Mouse (Mus musculus) left cerebral cortex, adult 9 months (tissue): ENCODE measurements around the gene Slc16a13.

Experiments
- DNase-seq, 2 experiments: peaks; one replicate each; pipeline ENCODE4 v3.0.0; 2022; ENCODE audit warnings: low spot score in 2 of 2

Slc16a13 gene

DNA sequence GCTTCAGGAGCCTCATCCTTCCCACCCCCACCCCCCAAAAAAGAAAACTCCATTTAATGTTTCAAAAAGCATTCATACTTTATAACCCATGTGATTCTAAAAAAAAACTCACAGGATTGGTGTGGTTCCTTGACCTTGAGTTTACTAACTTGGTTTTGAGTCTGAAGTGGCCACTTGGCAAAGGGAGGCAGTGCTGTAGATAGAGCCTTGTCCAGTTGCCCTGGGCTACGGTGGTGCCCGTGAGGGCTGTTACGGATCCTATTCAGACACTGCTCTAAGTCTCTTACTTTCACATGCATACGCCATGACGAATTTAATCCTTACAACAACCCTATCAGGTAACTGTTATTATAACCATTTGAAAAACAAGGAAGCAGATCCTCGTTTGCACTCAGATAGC lies 8.9 kb downstream of the Slc16a13 start:
- DNase-seq, result no peak

DNA sequence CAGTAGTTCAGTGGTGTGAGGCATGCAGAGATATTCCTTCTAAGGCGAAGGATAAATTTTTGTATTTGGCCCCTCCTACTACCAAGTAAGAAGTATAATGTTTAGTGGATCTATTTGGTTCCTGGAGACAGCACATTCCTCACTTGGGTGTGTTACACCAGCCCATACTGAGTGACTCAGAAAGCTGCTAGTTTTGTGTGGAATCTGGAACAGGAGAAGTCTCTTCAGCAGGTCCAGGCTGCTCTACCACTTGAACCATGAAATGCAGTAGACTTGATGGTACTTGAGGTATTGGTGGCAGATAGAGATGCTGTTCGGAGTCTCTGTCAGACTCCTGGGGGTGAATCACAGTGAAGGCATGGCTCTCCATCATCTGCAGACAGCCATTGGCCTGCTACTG lies 10.2 kb downstream of the Slc16a13 start:
- no peak for DNase-seq

DNA sequence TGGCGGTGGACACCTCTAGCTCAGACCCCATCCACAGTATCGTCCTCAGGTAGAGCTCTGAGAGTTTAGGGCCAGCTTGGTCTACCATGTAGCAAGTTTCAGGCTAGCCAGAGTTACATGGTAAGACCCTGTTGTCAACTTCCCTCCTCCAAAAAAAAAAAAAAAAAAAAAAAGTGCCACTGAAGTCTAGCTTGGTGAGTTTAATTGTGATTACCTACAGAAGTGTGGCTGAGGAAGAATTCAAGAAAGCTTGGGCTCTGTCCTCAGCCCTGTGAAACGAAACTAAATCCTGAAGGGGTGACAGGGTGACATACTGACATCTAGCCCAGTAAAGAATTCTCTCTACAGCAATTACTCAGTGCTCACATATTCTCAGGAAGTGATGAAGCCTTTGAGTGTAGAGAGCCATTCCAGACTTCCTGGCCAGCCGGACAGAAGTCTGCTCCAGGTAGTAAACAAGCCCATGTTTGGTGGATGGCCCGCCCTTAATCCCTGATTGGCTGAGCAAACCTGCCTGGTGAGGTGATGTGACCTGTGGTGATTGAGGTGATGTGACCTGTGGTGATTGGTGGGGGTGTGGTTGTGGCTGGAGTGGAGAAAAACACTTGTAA lies 12.0 kb downstream of the Slc16a13 start:
- DNase-seq, result no peak

DNA sequence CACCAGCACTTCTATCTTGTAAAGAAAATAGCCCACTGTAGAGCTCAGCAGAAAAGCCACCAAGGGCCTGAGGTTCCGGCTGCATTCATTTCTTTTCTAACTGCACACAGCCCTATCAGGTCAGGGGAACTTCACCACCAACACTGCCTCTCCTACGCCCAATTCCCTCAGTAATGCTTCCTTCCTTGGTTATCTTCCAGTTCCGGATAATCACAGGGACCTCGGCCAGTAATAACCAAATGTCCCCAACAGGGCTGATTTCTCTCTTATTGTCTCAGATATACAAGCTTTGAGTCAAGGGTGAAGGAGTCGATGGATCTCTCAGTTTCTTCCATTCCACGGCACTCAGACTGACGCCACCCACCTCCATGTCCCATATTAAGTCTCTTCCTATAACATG lies 13.6 kb downstream of the Slc16a13 start:
- DNase-seq, result no peak

DNA sequence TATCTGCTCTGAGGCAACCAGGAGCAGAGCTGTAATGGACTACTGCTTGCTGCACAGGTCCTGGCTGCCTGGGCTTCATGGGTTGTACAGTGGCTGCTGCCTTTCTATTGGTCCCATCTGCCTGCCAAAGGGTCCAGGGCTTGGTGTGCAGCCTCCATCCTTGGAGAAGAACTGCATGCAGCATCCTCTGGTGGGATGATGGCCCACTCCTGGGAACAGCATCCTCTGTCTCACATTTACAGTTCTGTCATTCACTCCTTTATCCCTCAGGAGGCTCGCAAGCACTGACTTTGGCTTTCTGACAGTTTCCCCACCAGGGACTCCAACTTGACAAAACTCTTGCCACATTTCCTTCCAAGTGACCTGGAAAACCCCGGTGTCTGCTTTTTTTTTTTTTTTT lies 14.1 kb downstream of the Slc16a13 start:
- no peak for DNase-seq

DNA sequence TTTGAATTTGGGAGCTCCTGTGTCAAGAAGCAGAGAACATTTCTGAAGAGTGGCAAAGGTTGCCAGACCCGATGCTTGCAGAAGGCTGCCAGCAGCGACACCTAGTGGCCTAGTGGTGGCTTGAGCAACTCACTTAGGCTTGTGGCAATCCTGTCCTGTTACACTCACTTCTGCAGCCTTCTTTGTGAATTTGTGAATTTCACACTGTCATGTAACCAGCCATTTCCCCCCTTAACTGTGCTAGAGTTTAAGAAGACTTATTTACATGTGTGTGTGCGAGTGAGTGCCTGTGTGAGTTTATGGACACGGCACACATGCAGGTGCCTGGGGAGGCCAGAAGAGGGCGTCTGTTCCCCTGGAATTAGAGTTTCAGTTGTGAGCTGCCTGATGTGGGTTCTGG lies 19.2 kb downstream of the Slc16a13 start:
- peak in 1 of 2 experiments; percentile 71 for DNase-seq

DNA sequence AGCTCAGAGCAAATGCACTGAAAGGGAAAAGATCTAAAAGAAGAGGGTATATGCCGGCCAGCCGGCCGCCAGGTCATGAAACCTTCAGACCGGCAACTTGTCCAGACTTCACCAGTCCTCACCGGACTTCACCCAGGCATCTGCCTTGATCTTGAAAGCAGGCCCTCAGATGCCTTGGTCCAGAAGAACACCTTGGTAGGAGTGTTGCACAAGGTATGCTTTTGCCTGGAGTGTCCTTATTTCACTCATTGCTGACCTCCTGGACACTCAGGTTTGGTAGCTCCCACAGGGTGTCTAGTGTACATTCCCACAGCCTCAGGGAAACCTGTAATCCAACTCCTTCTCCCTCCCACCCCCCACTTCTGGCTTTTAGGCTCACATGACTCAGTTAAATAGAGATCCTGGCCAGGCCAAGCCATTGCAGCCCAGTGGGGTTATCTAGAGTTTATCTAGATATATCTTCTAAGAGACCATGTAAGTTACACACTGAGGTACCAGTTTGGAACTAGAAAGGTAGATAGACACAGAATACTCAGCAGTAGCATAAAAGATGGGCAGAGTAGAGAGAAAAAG lies 20.7 kb downstream of the Slc16a13 start:
- DNase-seq, result no peak

DNA sequence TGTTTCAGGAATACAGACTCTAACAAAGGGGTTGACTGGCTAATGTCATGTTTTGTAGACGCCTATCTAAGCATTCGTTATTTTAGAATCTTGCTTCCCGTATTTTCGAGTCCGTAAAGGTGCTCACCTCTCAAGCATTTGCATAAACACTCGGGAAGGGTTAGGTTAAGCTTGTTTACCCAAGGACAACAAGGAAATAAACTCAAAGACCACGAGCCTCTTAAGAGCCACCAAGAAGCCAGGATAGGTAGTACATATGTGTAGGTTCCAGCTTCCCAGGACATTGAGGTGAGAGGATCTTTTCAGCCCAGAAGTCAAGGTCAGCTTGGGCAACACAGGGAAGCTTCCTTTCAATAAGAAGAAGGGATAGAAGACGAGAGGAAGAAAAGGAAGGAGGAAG lies 21.8 kb downstream of the Slc16a13 start:
- no peak for DNase-seq

DNA sequence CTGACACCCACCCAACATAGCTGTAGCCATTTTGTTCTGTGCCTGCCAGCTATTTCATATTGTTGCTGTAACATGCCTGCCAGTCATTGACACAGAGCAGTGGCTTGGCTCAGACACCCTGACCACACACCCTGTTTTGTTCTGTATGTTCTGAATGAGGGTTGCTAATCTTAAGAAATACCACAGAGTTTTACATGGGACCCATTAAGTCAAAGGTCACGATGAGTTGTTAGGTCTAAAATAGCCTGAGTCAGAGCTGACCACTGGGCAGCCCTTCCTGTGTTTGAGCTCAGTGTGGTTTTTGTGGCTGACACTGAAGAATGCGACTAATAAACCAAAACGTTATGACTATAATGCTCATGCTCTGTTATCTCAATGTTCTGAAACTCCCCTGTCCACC lies 22.5 kb downstream of the Slc16a13 start:
- no peak for DNase-seq

GRCm38 (mm10) chr11:70193354-70194285 lies 27.2 kb downstream of the Slc16a13 start:
- DNase-seq, result no peak

GRCm38 (mm10) chr11:70192157-70192556 lies 28.7 kb downstream of the Slc16a13 start:
- no peak for DNase-seq

DNA sequence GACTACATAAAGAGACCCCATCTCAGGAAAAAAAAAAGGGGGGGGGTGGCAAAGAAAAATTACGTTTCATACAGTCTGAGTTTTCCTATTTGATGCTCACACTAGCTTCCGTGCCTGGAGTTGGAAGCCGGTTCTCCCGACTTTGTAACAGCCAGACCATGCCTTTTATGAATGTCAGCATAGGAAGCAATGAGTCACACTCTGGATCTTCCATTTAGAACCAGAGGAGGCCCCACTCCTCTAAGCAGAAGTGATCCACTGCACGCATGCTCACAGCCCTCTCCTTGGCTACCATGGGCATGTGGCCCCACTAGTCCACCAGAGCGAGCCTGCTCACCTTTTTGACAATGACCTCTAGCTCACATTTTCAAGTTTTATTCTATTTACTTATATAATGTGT lies 29.7 kb downstream of the Slc16a13 start:
- no peak for DNase-seq

DNA sequence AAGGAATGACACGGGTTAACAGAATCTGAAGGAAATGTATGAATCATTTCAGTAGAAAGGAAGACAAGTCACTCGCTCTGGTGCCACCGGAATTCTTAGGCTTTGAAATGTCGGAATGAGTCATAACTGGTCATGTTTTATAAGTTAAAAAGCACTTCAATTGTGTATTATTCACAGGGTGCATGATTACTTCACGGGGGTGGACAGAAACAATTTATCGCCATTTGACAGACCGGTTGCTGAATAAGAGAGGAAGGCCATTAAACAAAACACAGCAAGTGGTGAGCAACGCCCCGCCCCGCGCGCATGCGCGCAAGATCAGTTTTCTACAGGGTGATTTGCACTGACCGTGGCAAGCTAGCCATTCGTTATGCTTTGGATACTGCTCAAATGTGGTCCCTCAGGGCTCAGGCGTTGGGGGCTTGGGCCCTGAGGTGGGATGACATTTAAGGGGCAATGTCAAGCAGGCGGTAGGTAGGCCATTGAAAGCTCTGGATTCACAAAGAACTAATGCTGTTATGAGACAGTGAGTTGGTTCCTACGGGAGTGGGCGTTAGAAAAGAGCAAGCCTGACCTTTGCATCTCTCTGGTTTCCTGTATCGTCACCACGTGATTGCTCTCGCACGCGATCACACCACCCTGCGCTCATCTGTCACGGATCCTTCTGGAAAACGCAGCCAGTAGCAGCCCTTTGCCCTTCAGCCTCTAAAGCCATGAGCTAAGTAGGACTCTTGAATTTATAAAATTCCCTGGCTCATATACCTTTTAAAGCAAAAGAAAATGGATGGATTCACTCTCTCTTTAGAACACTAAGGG lies 31.3 kb downstream of the Slc16a13 start:
- no peak for DNase-seq

- DNase-seq, result no peak
Measured at GRCm38 (mm10) chr11:70185120-70185519, 35.7 kb downstream of the Slc16a13 start.

DNA sequence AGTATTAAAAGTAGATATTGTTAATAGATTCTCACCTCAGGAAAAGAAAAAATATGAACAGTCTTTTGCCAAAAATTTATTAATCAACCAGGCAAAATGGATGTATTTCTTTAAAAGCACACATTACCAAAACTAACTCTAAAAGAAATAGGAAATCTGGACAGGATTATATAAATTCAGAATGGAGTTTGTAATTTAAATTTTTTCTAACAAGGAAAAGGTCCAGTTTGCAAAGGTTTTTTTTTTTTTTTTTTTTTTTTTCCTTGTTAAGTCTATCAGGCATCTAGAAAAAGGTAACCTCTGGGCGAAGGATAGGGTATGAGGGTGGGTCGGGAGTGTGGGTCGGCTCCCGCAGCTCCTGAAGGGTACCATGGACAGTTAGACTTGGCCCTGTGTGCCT lies 40.4 kb downstream of the Slc16a13 start:
- no peak for DNase-seq

DNA sequence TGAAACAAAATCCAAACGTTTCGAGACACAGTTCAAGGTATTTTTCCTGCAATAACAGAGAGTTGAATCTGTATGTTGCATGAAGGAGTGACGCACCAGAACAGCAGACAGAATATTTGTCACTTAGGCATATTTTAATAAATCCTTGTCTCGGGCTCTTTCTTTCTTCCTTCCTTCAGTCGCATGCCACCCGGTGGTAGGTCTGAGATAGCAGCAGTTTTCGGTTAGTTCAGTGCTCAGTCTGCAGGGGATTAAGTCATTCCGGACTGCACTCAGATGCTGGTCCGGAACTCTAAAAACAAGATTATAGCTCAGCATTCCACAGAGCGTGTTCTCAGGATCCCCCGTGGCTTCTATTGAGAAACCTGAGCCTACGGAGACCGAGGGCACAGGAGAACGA lies 41.5 kb downstream of the Slc16a13 start:
- peak in 1 of 2 experiments; percentile 28 for DNase-seq

- no peak for DNase-seq
Measured at GRCm38 (mm10) chr11:70178756-70179155, 42.1 kb downstream of the Slc16a13 start.

DNA sequence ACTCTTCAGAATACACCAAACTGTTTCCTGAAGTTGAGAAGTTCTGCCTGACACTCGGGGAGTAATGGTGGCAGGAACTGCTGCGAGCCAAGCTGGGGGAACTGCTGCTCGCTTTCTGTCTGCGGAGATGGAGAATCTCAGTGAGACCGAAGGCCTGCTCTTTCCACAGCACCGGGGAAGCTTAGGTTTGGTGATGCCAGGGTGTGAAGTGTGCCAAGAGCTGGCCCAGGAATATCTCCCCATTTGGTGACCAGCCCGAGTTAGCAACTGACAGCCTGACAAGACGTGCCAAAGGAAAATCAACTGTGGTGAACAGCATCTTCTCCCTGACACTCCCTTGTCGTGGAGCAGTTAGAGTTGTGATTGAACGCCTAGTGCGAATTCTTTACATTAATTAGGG lies 42.6 kb downstream of the Slc16a13 start:
- DNase-seq, result no peak

- DNase-seq, result no peak
Measured at GRCm38 (mm10) chr11:70177647-70178046, 43.2 kb downstream of the Slc16a13 start.

- no peak for DNase-seq
Measured at GRCm38 (mm10) chr11:70174491-70174890, 46.4 kb downstream of the Slc16a13 start.

DNA sequence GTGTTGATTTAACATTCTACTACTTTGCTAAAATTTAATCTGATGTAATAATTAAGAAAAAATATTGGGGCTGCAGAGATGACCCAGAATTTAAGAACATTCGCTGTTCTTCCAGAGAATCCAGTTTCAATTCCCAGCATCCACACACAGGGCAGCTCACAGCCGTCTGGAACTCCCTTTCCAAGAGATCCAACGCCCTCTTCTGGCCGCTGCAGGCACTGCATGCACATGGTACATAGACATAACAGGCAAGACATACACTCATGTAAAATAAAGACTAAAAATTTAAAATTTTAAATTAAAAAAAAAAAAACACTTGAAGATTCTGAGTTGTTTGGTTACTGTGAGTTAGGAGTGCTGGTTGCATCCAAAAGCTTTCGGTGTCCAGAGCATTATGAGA lies 48.6 kb downstream of the Slc16a13 start:
- DNase-seq, result no peak

DNA sequence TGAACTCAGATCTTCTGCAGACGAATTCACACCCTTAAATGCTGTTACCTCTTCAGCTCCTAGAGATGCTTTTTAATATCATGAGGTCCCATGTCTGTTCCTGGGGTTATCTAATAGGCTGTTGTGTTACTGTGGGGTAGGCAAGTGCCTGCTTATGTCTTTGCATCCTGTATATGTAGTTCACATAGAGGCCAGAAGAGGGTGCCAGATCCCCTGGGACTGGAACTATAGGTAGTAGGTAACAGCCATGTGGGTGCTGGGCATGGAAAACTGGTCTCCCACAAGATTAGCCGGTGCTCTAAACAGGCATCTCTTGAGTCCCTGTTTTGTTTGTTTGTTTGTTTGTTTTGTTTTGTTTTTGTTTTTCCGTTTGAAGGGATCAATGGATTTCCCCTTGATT lies 49.0 kb downstream of the Slc16a13 start:
- DNase-seq, result peak in 1 of 2 experiments; percentile 9
